Mouse (Mus musculus): ENCODE measurements around the gene Dclk3.

Dclk3 gene

GRCm38 (mm10) chr9:111439836-111440201 lies 938 bp downstream of the Dclk3 start:
- DNase-seq (ENCODE audit: low spot score in 2 of 2), result no peak

- DNase-seq (ENCODE audit: low spot score in 2 of 2), result no peak
Observed at GRCm38 (mm10) chr9:111440446-111440845, 1.6 kb downstream of the Dclk3 start.

- DNase-seq (ENCODE audit: low spot score in 2 of 2), result no peak
Observed at GRCm38 (mm10) chr9:111441151-111441550, 2.3 kb downstream of the Dclk3 start.

GRCm38 (mm10) chr9:111446204-111446603 lies 7.3 kb downstream of the Dclk3 start:
- DNase-seq (ENCODE audit: low spot score in 2 of 2), result no peak

- no peak for DNase-seq (ENCODE audit: low spot score in 2 of 2)
Observed at GRCm38 (mm10) chr9:111448976-111449375, 10.1 kb downstream of the Dclk3 start.

GRCm38 (mm10) chr9:111449880-111450279 lies 11.0 kb downstream of the Dclk3 start:
- no peak for DNase-seq (ENCODE audit: low spot score in 2 of 2)

GRCm38 (mm10) chr9:111450853-111451404 lies 12.0 kb downstream of the Dclk3 start:
- DNase-seq (ENCODE audit: low spot score in 2 of 2), result no peak

- DNase-seq (ENCODE audit: low spot score in 2 of 2), result no peak
Observed at GRCm38 (mm10) chr9:111453895-111454294, 15.0 kb downstream of the Dclk3 start.

- DNase-seq (ENCODE audit: low spot score in 2 of 2), result no peak
Observed at GRCm38 (mm10) chr9:111457176-111457935, 18.5 kb downstream of the Dclk3 start.

GRCm38 (mm10) chr9:111457936-111458310 lies 19.0 kb downstream of the Dclk3 start:
- no peak for DNase-seq (ENCODE audit: low spot score in 2 of 2)

- DNase-seq (ENCODE audit: low spot score in 2 of 2), result no peak
Observed at GRCm38 (mm10) chr9:111459466-111459865, 20.6 kb downstream of the Dclk3 start.

- DNase-seq (ENCODE audit: low spot score in 2 of 2), result no peak
Observed at GRCm38 (mm10) chr9:111460201-111460814, 21.4 kb downstream of the Dclk3 start.

- no peak for DNase-seq (ENCODE audit: low spot score in 2 of 2)
Observed at GRCm38 (mm10) chr9:111461415-111462103, 22.7 kb downstream of the Dclk3 start.

- DNase-seq (ENCODE audit: low spot score in 2 of 2), result no peak
Observed at GRCm38 (mm10) chr9:111465666-111466065, 26.8 kb downstream of the Dclk3 start.

- no peak for DNase-seq (ENCODE audit: low spot score in 2 of 2)
Observed at GRCm38 (mm10) chr9:111473686-111474457, 35.0 kb downstream of the Dclk3 start.

- no peak for DNase-seq (ENCODE audit: low spot score in 2 of 2)
Observed at GRCm38 (mm10) chr9:111474458-111474745, 35.5 kb downstream of the Dclk3 start.

GRCm38 (mm10) chr9:111475281-111475680 lies 36.4 kb downstream of the Dclk3 start:
- DNase-seq (ENCODE audit: low spot score in 2 of 2), result no peak

GRCm38 (mm10) chr9:111475973-111476372 lies 37.1 kb downstream of the Dclk3 start:
- DNase-seq (ENCODE audit: low spot score in 2 of 2), result no peak

GRCm38 (mm10) chr9:111476479-111477016 lies 37.7 kb downstream of the Dclk3 start:
- no peak for DNase-seq (ENCODE audit: low spot score in 2 of 2)

- DNase-seq (ENCODE audit: low spot score in 2 of 2), result no peak
Observed at GRCm38 (mm10) chr9:111478853-111479490, 40.1 kb downstream of the Dclk3 start.

- DNase-seq (ENCODE audit: low spot score in 2 of 2), result no peak
Observed at GRCm38 (mm10) chr9:111481011-111481410, 42.1 kb downstream of the Dclk3 start.

Data from spleen, postnatal 14 days (tissue).